Mouse (Mus musculus) Patski (cell line): ENCODE data around the gene Igfbp3. TPM values are rescaled to one million over a fixed set of nuclear protein-coding genes. Genes with fewer than 3 reads are reported as not detected.
"Not testable (repeated sequence)": the region's sequence is repeated elsewhere in the genome, so short reads cannot be mapped to it uniquely, and the experiment has no call there.

Experiments used
- ATAC-seq: fragments of 100-300 bp; one replicate; pipeline ENCODE4 v1.8.0; 2021
- CTCF ChIA-PET: fragments of 350-600 bp; sonication (Branson Sonifier 250); formaldehyde crosslinking; loops from one replicate; lab custom pipeline; 2022; ENCODE audit warnings: inconsistent platforms; lab: Charles Lee
- POLR2A ChIA-PET: fragments of 350-600 bp; sonication (Branson Sonifier 250); formaldehyde crosslinking; loops from one replicate; lab custom pipeline; 2022; ENCODE audit warnings: antibody characterized with exemption, inconsistent platforms; lab: Charles Lee
- DNase-seq: peaks from one replicate; pipeline ENCODE4 v3.0.0-alpha.2; 2011; ENCODE audit warnings: low read depth, low spot score
- H3K27me3 ChIP-seq: fragments of 371-371 bp; one replicate; pipeline ENCODE4 v1.5.1; 2021
- CTCF ChIP-seq: fragments of 100-300 bp; IDR thresholded peaks from one replicate; pipeline ENCODE4 v1.5.1; 2021
- in situ Hi-C: fragments of 300-500 bp; cut with MboI; formaldehyde crosslinking; loops from 3 replicates; pipeline ENCODE4 v1.11.1; 2018; ENCODE audit warnings: low pct_unique_long_range_greater_than_20kb, mixed read lengths
- polyA plus RNA-seq: library from polyadenylated mRNA; unstranded; gene quantifications from one replicate; pipeline ENCODE4 v1.2.3, GENCODE M21; 2021

The Igfbp3 gene
- polyA plus RNA-seq, 1 experiment from 2014 or later: 1.8 TPM

- no peak for ATAC-seq
- H3K27me3 ChIP-seq: no peaks in the 10 kb centered on the region
- in situ Hi-C loops: no loop called here
- no peak for DNase-seq
- ChIA-PET POLR2A (no interaction called here), CTCF (no interaction called here)
- no peak for TF ChIP-seq CTCF
These were observed 19.6 kb upstream of the Igfbp3 start for GRCm38 (mm10) chr11:7233333-7233732.

DNA sequence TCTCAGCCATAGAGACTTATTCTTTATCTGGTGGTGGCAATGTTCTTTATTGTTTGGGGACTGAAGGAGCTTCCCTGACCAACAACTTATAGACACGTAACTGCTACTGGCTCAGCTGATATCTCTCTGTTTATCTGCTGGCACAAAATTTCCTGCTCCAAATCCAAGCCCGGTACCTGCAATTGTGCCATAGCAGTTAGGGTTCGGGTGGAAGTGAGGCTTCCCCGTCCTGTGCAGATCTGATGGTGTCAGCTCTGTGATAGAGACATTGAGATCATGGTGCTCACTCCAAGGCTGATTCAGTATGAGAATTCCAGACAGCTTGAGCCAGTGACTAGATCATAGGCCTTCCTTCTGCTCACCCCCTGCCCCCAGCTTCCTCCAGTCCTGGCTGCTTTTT is 18.2 kb upstream of the Igfbp3 start:
- in situ Hi-C loops: no loop called here
- ATAC-seq (no peak), DNase-seq (no peak)
- CTCF ChIA-PET: no interaction called here
- no peak for TF ChIP-seq CTCF
- POLR2A ChIA-PET: no interaction called here
- H3K27me3 ChIP-seq: no peaks in the 10 kb centered on the region

GRCm38 (mm10) chr11:7230000-7230399 is 16.3 kb upstream of the Igfbp3 start:
- in situ Hi-C loops: no loop called here
- DNase-seq (no peak), ATAC-seq (no peak)
- TF ChIP-seq CTCF: no peak
- ChIA-PET CTCF (no interaction called here), POLR2A (no interaction called here)
- peaks cover 3% of the 10 kb centered on the region for H3K27me3 ChIP-seq

- POLR2A ChIA-PET: no interaction called here
- in situ Hi-C loops: no loop called here
- TF ChIP-seq CTCF: no peak
- ATAC-seq: no peak
- H3K27me3 ChIP-seq: peaks cover 4% of the 10 kb centered on the region
- no peak for DNase-seq
- CTCF ChIA-PET: no interaction called here
These were observed 14.4 kb upstream of the Igfbp3 start for GRCm38 (mm10) chr11:7228107-7228506.

DNA sequence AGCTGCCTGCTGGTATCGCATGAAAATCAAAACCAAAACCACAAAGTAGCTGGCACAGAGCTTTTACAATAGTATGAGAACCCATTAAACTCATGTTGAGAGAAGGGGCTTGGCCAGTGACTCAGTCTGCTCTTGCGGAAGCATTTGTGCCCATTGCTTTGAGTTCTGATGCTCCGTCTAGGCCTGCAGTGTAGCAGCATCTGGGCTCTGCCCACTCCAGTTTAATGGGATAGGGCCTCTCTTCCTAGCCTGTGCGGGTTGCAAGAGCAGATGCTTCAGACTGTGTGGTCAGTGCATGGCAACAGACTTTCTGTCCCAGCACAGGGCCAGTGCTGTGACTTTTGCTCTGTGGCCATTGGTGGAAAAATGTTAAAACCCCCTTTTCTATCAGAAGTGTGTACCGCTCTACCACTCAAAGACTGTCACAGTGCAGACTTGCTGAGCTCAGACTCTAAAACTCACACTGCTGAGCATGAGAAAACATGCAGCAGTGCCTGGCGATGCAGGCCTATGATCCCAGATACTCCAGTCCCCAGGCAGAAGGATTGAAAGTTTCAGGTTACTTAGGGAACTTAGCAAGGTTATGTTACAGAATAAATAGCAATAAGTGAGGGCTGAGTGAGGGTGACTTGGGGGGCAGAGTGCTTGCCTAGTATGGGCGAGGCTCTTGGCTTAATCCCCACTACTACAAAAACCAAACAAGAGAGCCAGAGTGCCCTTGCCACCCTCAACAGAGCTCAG is 13.3 kb upstream of the Igfbp3 start:
- no peak for ATAC-seq
- peaks cover 10% of the 10 kb centered on the region for H3K27me3 ChIP-seq
- ChIA-PET CTCF (interaction anchor here (1.6 kb wide), 1 partner anchor 11 kb away, joined by 5 read pairs; no protein-coding TSS in a partner anchor), POLR2A (no interaction called here)
- no peak for TF ChIP-seq CTCF
- in situ Hi-C loops: no loop called here
- no peak for DNase-seq

DNA sequence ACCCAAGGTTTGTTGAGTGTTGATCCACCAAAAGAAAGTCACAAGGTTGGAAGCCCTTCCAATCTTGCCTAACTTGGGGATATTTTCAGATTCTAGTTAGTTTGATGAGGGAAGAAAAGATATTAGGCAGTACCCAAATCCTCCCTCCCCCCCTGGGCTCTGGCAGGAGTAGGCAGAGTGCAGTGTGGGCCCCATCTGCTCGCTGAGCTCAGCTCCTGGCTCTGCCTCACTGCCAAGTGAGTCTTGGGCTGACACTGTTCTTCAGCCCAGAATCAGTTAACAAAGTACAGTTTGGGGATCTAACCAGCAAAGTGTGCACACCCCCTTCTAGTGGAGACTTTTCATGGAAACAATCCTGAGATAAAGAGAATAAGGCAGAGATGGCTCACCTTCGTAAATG is 12.5 kb upstream of the Igfbp3 start:
- no peak for DNase-seq
- TF ChIP-seq CTCF: no peak
- CTCF ChIA-PET: interaction anchor here (1.6 kb wide), 1 partner anchor 10 kb away, joined by 5 read pairs; no protein-coding TSS in a partner anchor
- in situ Hi-C loops: no loop called here
- peaks cover 10% of the 10 kb centered on the region for H3K27me3 ChIP-seq
- POLR2A ChIA-PET: no interaction called here
- ATAC-seq: no peak

DNA sequence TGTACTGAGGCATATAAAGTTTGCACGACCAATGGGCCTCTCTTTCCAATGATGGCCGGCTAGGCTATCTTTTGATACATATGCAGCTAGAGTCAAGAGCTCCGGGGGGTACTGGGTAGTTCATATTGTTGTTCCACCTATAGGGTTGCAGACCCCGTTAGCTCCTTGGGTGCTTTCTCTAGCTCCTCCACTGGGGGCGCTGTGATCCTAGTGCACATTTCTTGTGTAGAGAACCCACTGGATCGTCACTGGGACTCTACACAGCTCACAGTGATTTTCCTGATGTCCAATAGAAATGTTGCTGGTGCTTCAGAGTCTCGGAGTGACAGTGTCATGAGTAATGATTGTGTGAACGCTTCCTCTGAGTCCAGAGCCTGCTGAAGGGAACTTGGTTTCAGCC is 8.1 kb upstream of the Igfbp3 start:
- peak; percentile 55 for TF ChIP-seq CTCF
- CTCF ChIA-PET: interaction anchor here (1.1 to 2.3 kb wide), 2 partner anchors 9 to 11 kb away, joined by 3 to 7 read pairs; no protein-coding TSS in a partner anchor
- ATAC-seq, POLR2A ChIA-PET, DNase-seq: not testable (repeated sequence)
- in situ Hi-C loops: loop anchor here (25.0 kb wide), 1 partner anchor 915 kb away; no protein-coding TSS in a partner anchor
- H3K27me3 ChIP-seq: peaks cover 29% of the 10 kb centered on the region

GRCm38 (mm10) chr11:7215703-7216102 is 2.0 kb upstream of the Igfbp3 start:
- DNase-seq (no peak), ATAC-seq (no peak)
- ChIA-PET CTCF (interaction anchor here (0.9 to 2.0 kb wide), 3 partner anchors 11 to 1035 kb away, joined by 3 to 5 read pairs (median 3); no protein-coding TSS in a partner anchor), POLR2A (no interaction called here)
- peak; percentile 90 for TF ChIP-seq CTCF
- H3K27me3 ChIP-seq: peaks cover 49% of the 10 kb centered on the region
- in situ Hi-C loops: loop anchor here (25.0 kb wide), 1 partner anchor 922 kb away; no protein-coding TSS in a partner anchor

DNA sequence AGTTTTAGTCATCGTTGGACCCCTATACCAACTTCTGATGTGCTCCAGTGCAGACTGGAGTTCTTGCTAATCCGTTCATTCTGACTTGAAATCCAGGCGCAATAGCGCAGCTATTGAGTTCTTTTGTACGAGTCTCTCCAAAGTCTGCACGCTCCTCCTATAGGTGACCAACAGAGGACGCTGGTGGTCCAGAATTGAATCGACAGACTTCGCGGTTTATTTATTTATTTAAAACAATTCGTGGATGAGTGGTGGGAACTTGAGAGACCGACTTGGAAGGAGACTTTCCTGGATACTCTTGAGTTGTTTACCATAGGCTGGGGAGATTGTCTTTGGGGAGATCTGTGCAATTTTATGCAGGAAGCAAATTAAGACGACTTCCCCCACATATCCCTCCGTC is 1.0 kb upstream of the Igfbp3 start:
- peak; percentile 79 for TF ChIP-seq CTCF
- CTCF ChIA-PET: interaction anchor here (1.0 to 1.1 kb wide), 2 partner anchors 353 to 920 kb away, joined by 4 to 5 read pairs; no protein-coding TSS in a partner anchor
- H3K27me3 ChIP-seq: peaks cover 42% of the 10 kb centered on the region
- ATAC-seq (no peak), DNase-seq (no peak)
- POLR2A ChIA-PET: interaction anchor here (0.6 kb wide), 1 partner anchor 922 kb away, joined by 4 read pairs; no protein-coding TSS in a partner anchor
- in situ Hi-C loops: loop anchor here (25.0 kb wide), 1 partner anchor 923 kb away; no protein-coding TSS in a partner anchor

GRCm38 (mm10) chr11:7214342-7214660 is 578 bp upstream of the Igfbp3 start:
- H3K27me3 ChIP-seq: peaks cover 44% of the 10 kb centered on the region
- ChIA-PET CTCF (interaction anchor here (1.0 to 1.1 kb wide), 2 partner anchors 353 to 921 kb away, joined by 4 to 5 read pairs; no protein-coding TSS in a partner anchor), POLR2A (interaction anchor here (0.6 kb wide), 1 partner anchor 922 kb away, joined by 4 read pairs; no protein-coding TSS in a partner anchor)
- in situ Hi-C loops: loop anchor here (25.0 kb wide), 1 partner anchor 923 kb away; no protein-coding TSS in a partner anchor
- ATAC-seq (no peak), DNase-seq (no peak)
- no peak for TF ChIP-seq CTCF

DNA sequence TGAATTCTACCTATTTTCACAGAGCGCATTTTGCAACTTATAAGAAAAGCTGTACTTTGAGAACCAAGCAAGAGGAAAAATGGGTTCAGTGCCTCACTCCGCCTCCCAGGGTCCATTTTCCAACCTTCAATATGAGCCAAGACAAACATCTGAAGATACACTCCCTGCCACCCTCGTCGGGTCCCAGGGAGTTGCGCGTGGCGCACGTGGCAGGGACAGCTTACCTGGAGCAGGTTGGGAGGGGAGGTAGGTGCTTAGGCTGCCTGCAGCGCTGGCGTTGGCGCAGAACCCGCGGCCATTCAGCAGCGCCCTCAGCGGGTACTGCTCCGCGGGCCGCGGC is 592 bp downstream of the Igfbp3 start:
- CTCF ChIA-PET: no interaction called here
- no peak for ATAC-seq
- TF ChIP-seq CTCF: no peak
- POLR2A ChIA-PET: no interaction called here
- in situ Hi-C loops: loop anchor here (25.0 kb wide), 1 partner anchor 924 kb away; no protein-coding TSS in a partner anchor
- peaks cover 43% of the 10 kb centered on the region for H3K27me3 ChIP-seq
- no peak for DNase-seq
